Mouse (Mus musculus) kidney, postnatal 0 days (tissue): ENCODE data around the gene Rps18. TPM values are rescaled to one million over a fixed set of nuclear protein-coding genes. Genes with fewer than 3 reads are reported as not detected.
A peak's percentile ranks its signal among the peaks of the same experiment; 100 is the strongest.

ENCODE experiments used
- ATAC-seq: fragments of 200-750 bp; cut with Nextera tagmentation; replicated peaks from 2 replicates; pipeline ENCODE4 v1.8.0; 2017; ENCODE audit warnings: low read depth, moderate number of reproducible peaks, moderate TSS enrichment, moderate library complexity; ENCODE audit not compliant: low FRiP score
- DNase-seq: peaks from one replicate; pipeline ENCODE4 v3.0.0-alpha.2; 2016; ENCODE audit warnings: low spot score
- H3K27ac ChIP-seq: fragments of 300-500 bp; sonication (generic); 2 replicates; pipeline ENCODE4 v1.5.1; 2014; ENCODE audit warnings: mild to moderate bottlenecking
- H3K27me3 ChIP-seq: fragments of 300-500 bp; sonication (generic); 2 replicates; pipeline ENCODE4 v1.6.1; 2014; ENCODE audit warnings: low read length, mixed read lengths; ENCODE audit not compliant: insufficient read depth
- H3K36me3 ChIP-seq: fragments of 300-500 bp; sonication (generic); 2 replicates; pipeline ENCODE4 v1.6.1; 2014; ENCODE audit warnings: low read length, mixed read lengths; ENCODE audit not compliant: insufficient read depth
- H3K4me1 ChIP-seq: fragments of 300-500 bp; sonication (generic); replicated peaks from 2 replicates; pipeline ENCODE4 v1.6.1; 2014; ENCODE audit warnings: antibody characterized with exemption, low read length, mixed read lengths; ENCODE audit not compliant: insufficient read depth
- H3K4me2 ChIP-seq: fragments of 300-500 bp; sonication (generic); 2 replicates; pipeline ENCODE4 v1.6.1; 2014; ENCODE audit warnings: mild to moderate bottlenecking, low read length, moderate library complexity, mixed read lengths
- H3K4me3 ChIP-seq: fragments of 300-500 bp; sonication (generic); replicated peaks from 2 replicates; pipeline ENCODE4 v1.5.1; 2014; ENCODE audit warnings: low read depth, low read length
- H3K9ac ChIP-seq: fragments of 300-500 bp; sonication (generic); 2 replicates; pipeline ENCODE4 v1.6.1; 2014; ENCODE audit warnings: low read depth, low read length
- H3K9me3 ChIP-seq: fragments of 300-500 bp; sonication (generic); replicated peaks from 2 replicates; pipeline ENCODE4 v1.6.1; 2016; ENCODE audit warnings: low read length, inconsistent platforms, mixed read lengths
- CTCF ChIP-seq: IDR thresholded peaks from 2 replicates; pipeline ENCODE4 v1.5.1; 2016; ENCODE audit warnings: antibody characterized with exemption, low read depth, mild to moderate bottlenecking, moderate library complexity
- WGBS: fragments of 180-500 bp; shearing (Covaris S2); extraction: QIAGEN DNeasy Blood & Tissue Kit; methylation state at CpG from one replicate; pipeline ENCODE4 v1.1.7; 2014; 5-methylcytosine and 5-hydroxymethylcytosine counted together
- polyA plus RNA-seq: library from polyadenylated mRNA; unstranded; fragments of >200 nt; fragmentation: Nextera tagmentation; extraction: Ambion mirVana; gene quantifications from 2 replicates; pipeline ENCODE4 v1.2.1, GENCODE M21; 2015

Gene Rps18
- polyA plus RNA-seq, 1 experiment from 2014 or later: 2,304 TPM

DNA sequence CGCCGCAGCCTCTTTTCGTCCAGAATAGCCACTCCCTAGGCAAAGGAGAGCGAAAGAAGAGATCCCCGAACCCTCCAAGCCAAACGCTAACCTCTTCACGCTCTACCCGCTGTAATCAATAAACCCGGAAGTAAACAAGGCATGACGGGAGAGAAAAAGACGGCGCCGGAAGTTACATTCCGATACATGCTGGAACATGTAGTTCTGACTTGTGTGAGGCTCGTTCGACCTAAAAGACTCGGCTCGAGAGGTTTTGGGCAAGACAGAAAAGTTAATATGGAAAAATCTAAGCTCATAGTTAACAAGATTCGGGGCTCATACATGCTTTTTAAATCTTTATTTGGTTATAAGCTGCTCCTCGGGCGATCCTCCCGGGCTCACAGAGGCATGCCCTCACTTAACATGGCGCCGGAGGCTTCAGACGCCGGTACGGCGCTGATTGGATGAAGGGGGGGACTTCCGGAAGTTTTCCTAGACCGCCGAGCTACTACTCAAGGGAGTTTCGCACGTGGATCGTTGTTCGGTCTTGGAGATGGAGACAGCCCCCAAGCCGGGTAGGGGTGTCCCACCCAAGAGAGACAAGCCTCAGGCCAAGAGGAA is 15.5 kb downstream of the Rps18 start, which contains the start of the genes Pfdn6 and Wdr46:
Gene Pfdn6, minus strand, starts transcription at position 138 of the 600 bp plus-strand sequence.
Gene Wdr46, plus strand, starts transcription at position 455 of the 600 bp plus-strand sequence.
- Histone ChIP-seq H3K27me3 (no peaks in the 10 kb centered on the region), H3K4me1 (peaks cover 7% of the 10 kb centered on the region; the same call in 1 of the 2 replicates), H3K9me3 (no peaks in the 10 kb centered on the region), H3K4me2 (peak within 1 kb of the TSS; percentile 95), H3K27ac (no peak within 1 kb of the TSS; the same call in 1 of the 2 replicates), H3K36me3 (peaks cover 22% of the 10 kb centered on the region), H3K4me3 (peak within 1 kb of the TSS; percentile 63), H3K9ac (peak within 1 kb of the TSS; percentile 83)
- no peak for TF ChIP-seq CTCF
- DNase-seq: peak; percentile 97
- ATAC-seq: peak; percentile 74
- WGBS: under 1% methylated on average over 36 of the region's 36 CpGs

GRCm38 (mm10) chr17:33938783-33939182 is 17.0 kb downstream of the Rps18 start:
- H3K4me1 ChIP-seq: peaks cover 7% of the 10 kb centered on the region; the same call in 1 of the 2 replicates
- WGBS: 69% methylated on average over 11 of the region's 11 CpGs
- H3K36me3 ChIP-seq: peaks cover 16% of the 10 kb centered on the region
- no peaks in the 10 kb centered on the region for H3K9me3 ChIP-seq
- TF ChIP-seq CTCF: no peak
- no peaks in the 10 kb centered on the region for H3K27me3 ChIP-seq
- ATAC-seq (no peak), DNase-seq (no peak)
- H3K4me2 ChIP-seq: no peak overlapping the region
- H3K9ac ChIP-seq: no peak overlapping the region
- H3K27ac ChIP-seq: no peak overlapping the region
- no peak overlapping the region for H3K4me3 ChIP-seq

GRCm38 (mm10) chr17:33936993-33937392 is 18.8 kb downstream of the Rps18 start:
- H3K4me3 ChIP-seq: no peak overlapping the region
- H3K4me1 ChIP-seq: peaks cover 7% of the 10 kb centered on the region; the same call in 1 of the 2 replicates
- H3K4me2 ChIP-seq: no peak overlapping the region
- H3K27ac ChIP-seq: no peak overlapping the region
- H3K27me3 ChIP-seq: no peaks in the 10 kb centered on the region
- ATAC-seq: no peak
- 86% methylated on average over 15 of the region's 15 CpGs for WGBS
- no peak for DNase-seq
- no peak overlapping the region for H3K9ac ChIP-seq
- TF ChIP-seq CTCF: no peak
- no peaks in the 10 kb centered on the region for H3K9me3 ChIP-seq
- peaks cover 24% of the 10 kb centered on the region for H3K36me3 ChIP-seq

- no peak for DNase-seq
- Histone ChIP-seq H3K36me3 (peaks cover 24% of the 10 kb centered on the region), H3K4me1 (peaks cover under 1% of the 10 kb centered on the region; the same call in 1 of the 2 replicates), H3K27ac (no peak overlapping the region), H3K4me3 (no peak overlapping the region), H3K4me2 (no peak overlapping the region), H3K27me3 (no peaks in the 10 kb centered on the region), H3K9ac (no peak overlapping the region), H3K9me3 (no peaks in the 10 kb centered on the region)
- no peak for ATAC-seq
- 80% methylated on average over 20 of the region's 21 CpGs for WGBS
- TF ChIP-seq CTCF: no peak
These were observed 20.3 kb downstream of the Rps18 start for GRCm38 (mm10) chr17:33935422-33936055.

- Histone ChIP-seq H3K27me3 (no peaks in the 10 kb centered on the region), H3K36me3 (peaks cover 24% of the 10 kb centered on the region), H3K9me3 (no peaks in the 10 kb centered on the region), H3K4me3 (no peak overlapping the region), H3K9ac (no peak overlapping the region), H3K4me1 (peaks cover 3% of the 10 kb centered on the region; the same call in 1 of the 2 replicates), H3K27ac (no peak overlapping the region), H3K4me2 (no peak overlapping the region)
- WGBS: 90% methylated on average over 15 of the region's 15 CpGs
- DNase-seq: no peak
- TF ChIP-seq CTCF: no peak
- ATAC-seq: no peak
These were observed 22.8 kb downstream of the Rps18 start for GRCm38 (mm10) chr17:33932970-33933369.

DNA sequence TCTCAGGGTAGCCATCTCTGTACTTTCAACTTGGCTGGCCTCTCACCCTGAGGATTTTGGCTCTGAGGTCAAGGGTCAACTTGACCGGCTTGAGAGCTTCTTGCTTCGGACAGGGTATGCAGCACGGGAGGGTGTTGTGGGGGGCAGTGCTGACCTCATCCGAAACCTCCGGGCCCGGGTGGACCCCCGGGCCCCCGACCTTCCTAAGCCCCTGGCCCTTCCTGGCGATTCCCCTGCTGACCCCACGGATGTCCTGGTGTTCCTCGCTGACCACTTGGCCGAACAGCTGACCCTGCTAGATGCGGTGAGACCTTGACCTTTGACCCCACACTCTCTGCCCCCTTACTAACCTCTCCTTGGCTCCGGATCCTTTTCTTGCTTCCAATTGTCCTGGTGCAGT is 23.4 kb downstream of the Rps18 start:
- 90% methylated on average over 14 of the region's 14 CpGs for WGBS

More for the DNA sequence above, 23.4 kb downstream of the Rps18 start:
- Histone ChIP-seq H3K4me1 (peaks cover 3% of the 10 kb centered on the region; the same call in 1 of the 2 replicates), H3K9me3 (no peaks in the 10 kb centered on the region), H3K9ac (no peak overlapping the region), H3K4me2 (no peak overlapping the region), H3K36me3 (peaks cover 21% of the 10 kb centered on the region), H3K4me3 (no peak overlapping the region), H3K27me3 (no peaks in the 10 kb centered on the region), H3K27ac (no peak overlapping the region)
- no peak for TF ChIP-seq CTCF
- DNase-seq (no peak), ATAC-seq (no peak)
